Mouse (Mus musculus): ENCODE measurements around the gene Ercc4. TPM values are rescaled to one million over a fixed set of nuclear protein-coding genes. Genes with fewer than 3 reads are reported as not detected.

Ercc4 gene
- polyA plus RNA-seq, 1 experiment from 2014 or later, result 15.6 TPM

- ATAC-seq, result no peak
- Histone ChIP-seq H3K4me1 (replicated peaks; ENCODE audit: control insufficient read depth, insufficient read depth, low read length) (no peaks in the 10 kb centered on the region), H3K27me3 (replicated peaks; ENCODE audit: control insufficient read depth, insufficient read depth, low read length) (no peaks in the 10 kb centered on the region), H3K27ac (ENCODE audit: low read length) (no peak overlapping the region), H3K9me3 (ENCODE audit: control insufficient read depth, low read length) (no peaks in the 10 kb centered on the region), H3K36me3 (ENCODE audit: control insufficient read depth, insufficient read depth) (peaks cover 10% of the 10 kb centered on the region), H3K4me2 (ENCODE audit: low read length) (no peak overlapping the region), H3K9ac (replicated peaks; ENCODE audit: low read depth, low read length) (no peak overlapping the region), H3K4me3 (replicated peaks; ENCODE audit: low read length) (no peak overlapping the region)
- 92% methylated on average over 10 of the region's 10 CpGs for WGBS
Measured at GRCm38 (mm10) chr16:13144682-13145410, 35.4 kb downstream of the Ercc4 start.

DNA sequence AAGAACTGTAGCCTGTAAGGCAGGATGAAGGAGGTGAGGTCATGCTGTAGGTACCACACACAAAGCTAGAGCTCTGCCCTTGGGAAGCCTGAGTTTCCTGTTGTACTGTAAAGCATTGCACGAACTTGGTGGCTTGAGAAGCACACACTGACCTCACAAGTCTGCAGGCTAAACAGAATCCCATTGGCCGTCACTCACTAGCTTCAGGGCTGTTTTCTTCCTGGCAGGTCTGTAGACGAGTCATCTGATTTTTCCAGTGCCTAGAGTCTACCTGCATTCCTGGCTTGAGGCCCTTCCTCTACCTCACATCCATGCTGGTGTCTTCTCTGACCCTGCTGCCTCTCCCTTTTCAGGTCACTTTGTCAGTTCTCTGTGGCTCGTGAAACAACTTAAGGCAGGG is 36.7 kb downstream of the Ercc4 start:
- Histone ChIP-seq H3K9me3 (ENCODE audit: control insufficient read depth, low read length) (no peaks in the 10 kb centered on the region), H3K36me3 (ENCODE audit: control insufficient read depth, insufficient read depth) (peaks cover 7% of the 10 kb centered on the region), H3K27me3 (replicated peaks; ENCODE audit: control insufficient read depth, insufficient read depth, low read length) (no peaks in the 10 kb centered on the region), H3K9ac (replicated peaks; ENCODE audit: low read depth, low read length) (no peak overlapping the region), H3K4me3 (replicated peaks; ENCODE audit: low read length) (no peak overlapping the region), H3K27ac (ENCODE audit: low read length) (no peak overlapping the region), H3K4me2 (ENCODE audit: low read length) (no peak overlapping the region), H3K4me1 (replicated peaks; ENCODE audit: control insufficient read depth, insufficient read depth, low read length) (no peaks in the 10 kb centered on the region)
- WGBS, result 82% methylated on average over 4 of the region's 4 CpGs
- no peak for ATAC-seq

DNA sequence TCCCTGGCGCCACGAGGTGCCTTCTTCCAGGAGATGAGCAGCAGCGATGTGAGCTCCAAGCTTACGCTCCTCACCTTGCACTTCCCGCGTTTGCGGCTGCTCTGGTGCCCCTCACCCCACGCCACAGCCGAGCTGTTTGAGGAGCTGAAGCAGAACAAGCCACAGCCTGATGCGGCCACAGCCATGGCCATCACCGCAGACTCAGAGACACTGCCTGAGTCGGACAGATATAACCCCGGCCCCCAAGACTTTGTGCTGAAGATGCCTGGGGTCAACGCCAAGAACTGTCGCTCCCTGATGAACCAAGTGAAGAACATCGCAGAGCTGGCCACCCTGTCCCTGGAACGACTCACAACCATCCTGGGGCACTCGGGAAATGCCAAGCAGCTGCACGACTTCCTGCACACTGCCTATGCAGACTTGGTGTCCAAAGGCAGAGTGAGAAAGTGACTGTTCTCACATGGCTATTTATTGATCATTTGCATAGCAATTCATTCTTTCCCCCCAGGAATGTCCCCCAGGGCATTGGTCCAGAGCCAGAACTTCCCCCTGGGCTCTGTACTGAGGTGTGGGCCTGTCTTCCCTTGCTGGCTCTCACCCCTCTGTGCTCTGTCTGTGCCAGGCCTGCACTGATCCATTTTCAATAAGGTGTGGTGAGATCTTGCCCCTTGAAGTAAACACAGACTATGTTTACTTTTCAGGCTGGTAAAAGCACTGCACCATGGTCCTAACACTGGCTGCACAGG is 38.5 kb downstream of the Ercc4 start:
- WGBS, result 89% methylated on average over 19 of the region's 19 CpGs
- H3K36me3 ChIP-seq (ENCODE audit: control insufficient read depth, insufficient read depth), result peaks cover 5% of the 10 kb centered on the region
- H3K4me2 ChIP-seq (ENCODE audit: low read length), result no peak overlapping the region
- H3K27me3 ChIP-seq (replicated peaks; ENCODE audit: control insufficient read depth, insufficient read depth, low read length), result no peaks in the 10 kb centered on the region
- H3K9me3 ChIP-seq (ENCODE audit: control insufficient read depth, low read length), result no peaks in the 10 kb centered on the region
- ATAC-seq, result no peak
- H3K27ac ChIP-seq (ENCODE audit: low read length), result no peak overlapping the region
- no peaks in the 10 kb centered on the region for H3K4me1 ChIP-seq (replicated peaks; ENCODE audit: control insufficient read depth, insufficient read depth, low read length)
- no peak overlapping the region for H3K4me3 ChIP-seq (replicated peaks; ENCODE audit: low read length)
- H3K9ac ChIP-seq (replicated peaks; ENCODE audit: low read depth, low read length), result no peak overlapping the region

DNA sequence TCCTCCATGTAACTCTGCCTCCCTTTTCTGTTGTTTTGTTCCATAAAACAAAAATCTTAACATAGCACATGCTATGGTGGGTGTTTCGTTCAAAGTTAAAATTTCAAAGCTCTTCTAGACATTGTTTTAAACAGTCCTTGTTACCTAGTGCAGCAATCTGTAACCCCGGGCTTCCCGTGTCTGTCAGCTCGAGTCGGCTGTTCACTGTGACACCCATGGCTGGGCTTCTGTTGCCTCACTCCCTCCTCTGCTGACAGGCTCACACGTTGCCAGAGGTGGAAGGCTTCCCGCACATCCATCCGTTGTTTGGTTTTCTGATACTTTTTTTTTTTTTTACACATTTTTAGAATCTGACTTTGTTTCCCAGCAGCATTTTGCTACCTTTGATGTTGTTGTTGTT is 40.5 kb downstream of the Ercc4 start:
- WGBS, result 94% methylated on average over 8 of the region's 8 CpGs

GRCm38 (mm10) chr16:13150790-13151189 is 41.3 kb downstream of the Ercc4 start:
- Histone ChIP-seq H3K36me3 (ENCODE audit: control insufficient read depth, insufficient read depth) (peaks cover 5% of the 10 kb centered on the region), H3K4me1 (replicated peaks; ENCODE audit: control insufficient read depth, insufficient read depth, low read length) (no peaks in the 10 kb centered on the region), H3K27me3 (replicated peaks; ENCODE audit: control insufficient read depth, insufficient read depth, low read length) (no peaks in the 10 kb centered on the region), H3K4me3 (replicated peaks; ENCODE audit: low read length) (no peak overlapping the region), H3K9ac (replicated peaks; ENCODE audit: low read depth, low read length) (no peak overlapping the region), H3K9me3 (ENCODE audit: control insufficient read depth, low read length) (no peaks in the 10 kb centered on the region), H3K4me2 (ENCODE audit: low read length) (no peak overlapping the region), H3K27ac (ENCODE audit: low read length) (no peak overlapping the region)
- 84% methylated on average over 6 of the region's 6 CpGs for WGBS
- no peak for ATAC-seq

More for the DNA sequence above, 40.5 kb downstream of the Ercc4 start:
- Histone ChIP-seq H3K4me1 (replicated peaks; ENCODE audit: control insufficient read depth, insufficient read depth, low read length) (no peaks in the 10 kb centered on the region), H3K9ac (replicated peaks; ENCODE audit: low read depth, low read length) (no peak overlapping the region), H3K27ac (ENCODE audit: low read length) (no peak overlapping the region), H3K27me3 (replicated peaks; ENCODE audit: control insufficient read depth, insufficient read depth, low read length) (no peaks in the 10 kb centered on the region), H3K4me2 (ENCODE audit: low read length) (no peak overlapping the region), H3K36me3 (ENCODE audit: control insufficient read depth, insufficient read depth) (peaks cover 5% of the 10 kb centered on the region), H3K4me3 (replicated peaks; ENCODE audit: low read length) (no peak overlapping the region), H3K9me3 (ENCODE audit: control insufficient read depth, low read length) (no peaks in the 10 kb centered on the region)
- ATAC-seq, result no peak

DNA sequence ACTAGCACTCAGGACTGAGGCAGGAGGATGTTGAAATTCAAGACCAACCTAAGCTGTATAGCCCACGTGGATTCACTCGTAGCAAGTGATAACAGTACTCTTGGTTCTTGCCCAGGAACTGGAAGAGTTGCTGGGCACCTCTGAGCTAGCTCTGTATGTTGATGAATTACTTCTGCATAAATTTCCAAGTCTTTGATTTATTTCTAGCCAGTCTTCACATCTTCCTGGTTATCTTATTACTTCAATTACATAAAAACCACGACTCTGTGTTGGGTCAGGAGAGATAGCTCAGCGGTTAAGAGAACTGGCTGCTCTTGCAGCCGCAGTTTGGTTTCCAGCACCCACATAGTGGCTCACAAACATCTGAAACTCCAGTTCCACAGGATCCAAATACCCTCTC is 43.0 kb downstream of the Ercc4 start:
- H3K27ac ChIP-seq (ENCODE audit: low read length), result no peak overlapping the region
- H3K9ac ChIP-seq (replicated peaks; ENCODE audit: low read depth, low read length), result no peak overlapping the region
- no peak overlapping the region for H3K4me2 ChIP-seq (ENCODE audit: low read length)
- H3K9me3 ChIP-seq (ENCODE audit: control insufficient read depth, low read length), result no peaks in the 10 kb centered on the region
- H3K4me3 ChIP-seq (replicated peaks; ENCODE audit: low read length), result no peak overlapping the region
- no peak for ATAC-seq
- H3K36me3 ChIP-seq (ENCODE audit: control insufficient read depth, insufficient read depth), result peaks cover 5% of the 10 kb centered on the region; the same call in 1 of the 2 replicates
- H3K4me1 ChIP-seq (replicated peaks; ENCODE audit: control insufficient read depth, insufficient read depth, low read length), result no peaks in the 10 kb centered on the region
- 92% methylated on average over 5 of the region's 5 CpGs for WGBS
- no peaks in the 10 kb centered on the region for H3K27me3 ChIP-seq (replicated peaks; ENCODE audit: control insufficient read depth, insufficient read depth, low read length)

DNA sequence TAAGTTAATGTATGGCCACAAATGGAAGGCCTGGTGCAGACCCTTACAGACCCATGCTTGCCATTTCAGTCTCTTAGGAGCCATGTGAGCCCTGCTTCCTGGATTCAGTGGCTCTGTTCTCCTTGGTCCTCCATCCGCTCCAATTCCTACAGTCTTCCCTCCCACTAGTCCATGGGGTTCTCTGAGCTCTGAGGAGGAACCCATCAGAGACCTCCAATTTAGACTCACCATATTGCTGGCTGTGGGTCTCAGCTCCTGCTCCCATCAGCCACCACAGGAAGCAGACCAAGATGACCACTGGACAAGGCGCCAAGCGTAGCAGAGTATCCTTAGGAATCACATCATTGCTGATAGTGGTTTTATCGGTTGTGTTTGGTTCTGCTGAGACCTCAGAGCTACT is 43.7 kb downstream of the Ercc4 start:
- Histone ChIP-seq H3K27ac (ENCODE audit: low read length) (no peak overlapping the region), H3K9ac (replicated peaks; ENCODE audit: low read depth, low read length) (no peak overlapping the region), H3K4me1 (replicated peaks; ENCODE audit: control insufficient read depth, insufficient read depth, low read length) (no peaks in the 10 kb centered on the region), H3K36me3 (ENCODE audit: control insufficient read depth, insufficient read depth) (peaks cover under 1% of the 10 kb centered on the region; the same call in 1 of the 2 replicates), H3K4me2 (ENCODE audit: low read length) (no peak overlapping the region), H3K27me3 (replicated peaks; ENCODE audit: control insufficient read depth, insufficient read depth, low read length) (no peaks in the 10 kb centered on the region), H3K4me3 (replicated peaks; ENCODE audit: low read length) (no peak overlapping the region), H3K9me3 (ENCODE audit: control insufficient read depth, low read length) (no peaks in the 10 kb centered on the region)
- ATAC-seq, result no peak
- WGBS, result 96% methylated on average over 4 of the region's 4 CpGs

DNA sequence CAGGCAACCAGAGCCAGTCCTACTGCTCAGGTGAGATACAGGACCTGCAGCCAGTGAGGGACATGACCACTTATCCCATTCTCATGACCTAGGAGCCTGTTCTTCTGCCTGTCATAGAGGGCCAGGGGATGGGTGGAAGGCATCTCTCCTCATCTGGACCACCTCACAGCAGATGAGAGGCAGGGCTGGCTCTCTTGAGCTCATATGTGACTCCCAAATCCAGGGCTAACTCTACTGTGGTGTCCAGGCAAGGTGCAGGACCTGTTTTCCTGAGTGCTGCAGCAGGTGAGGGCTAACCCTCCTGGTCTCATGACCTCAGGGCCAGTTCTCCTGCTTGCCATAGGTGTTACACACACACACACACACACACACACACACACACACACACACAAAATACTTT is 44.9 kb downstream of the Ercc4 start:
- no peak for ATAC-seq
- Histone ChIP-seq H3K4me3 (replicated peaks; ENCODE audit: low read length) (no peak overlapping the region), H3K36me3 (ENCODE audit: control insufficient read depth, insufficient read depth) (no peaks in the 10 kb centered on the region), H3K9ac (replicated peaks; ENCODE audit: low read depth, low read length) (no peak overlapping the region), H3K4me2 (ENCODE audit: low read length) (no peak overlapping the region), H3K4me1 (replicated peaks; ENCODE audit: control insufficient read depth, insufficient read depth, low read length) (peaks cover 6% of the 10 kb centered on the region), H3K9me3 (ENCODE audit: control insufficient read depth, low read length) (no peaks in the 10 kb centered on the region), H3K27ac (ENCODE audit: low read length) (no peak overlapping the region), H3K27me3 (replicated peaks; ENCODE audit: control insufficient read depth, insufficient read depth, low read length) (no peaks in the 10 kb centered on the region)

GRCm38 (mm10) chr16:13157314-13157713 is 47.8 kb downstream of the Ercc4 start:
- H3K9ac ChIP-seq (replicated peaks; ENCODE audit: low read depth, low read length), result no peak overlapping the region
- no peak overlapping the region for H3K4me2 ChIP-seq (ENCODE audit: low read length)
- H3K27me3 ChIP-seq (replicated peaks; ENCODE audit: control insufficient read depth, insufficient read depth, low read length), result no peaks in the 10 kb centered on the region
- no peaks in the 10 kb centered on the region for H3K9me3 ChIP-seq (ENCODE audit: control insufficient read depth, low read length)
- 51% methylated on average over 6 of the region's 6 CpGs for WGBS
- H3K4me3 ChIP-seq (replicated peaks; ENCODE audit: low read length), result no peak overlapping the region
- no peak overlapping the region for H3K27ac ChIP-seq (ENCODE audit: low read length)
- H3K36me3 ChIP-seq (ENCODE audit: control insufficient read depth, insufficient read depth), result no peaks in the 10 kb centered on the region
- peaks cover 10% of the 10 kb centered on the region for H3K4me1 ChIP-seq (replicated peaks; ENCODE audit: control insufficient read depth, insufficient read depth, low read length)
- ATAC-seq, result no peak
